Mouse (Mus musculus) cerebellum, postnatal 10 days (tissue): ENCODE measurements around the gene Apobec4.
A peak's percentile ranks its signal among the peaks of the same experiment; 100 is the strongest.
"Not testable (repeated sequence)": the region's sequence is repeated elsewhere in the genome, so short reads cannot be mapped to it uniquely, and the experiment has no call there.

Source experiments
- DNase-seq, 2 experiments: peaks; one replicate each; pipeline ENCODE4 v3.0.0; 2021; ENCODE audit warnings: mixed read lengths in 2 of 2

The Apobec4 gene

DNA sequence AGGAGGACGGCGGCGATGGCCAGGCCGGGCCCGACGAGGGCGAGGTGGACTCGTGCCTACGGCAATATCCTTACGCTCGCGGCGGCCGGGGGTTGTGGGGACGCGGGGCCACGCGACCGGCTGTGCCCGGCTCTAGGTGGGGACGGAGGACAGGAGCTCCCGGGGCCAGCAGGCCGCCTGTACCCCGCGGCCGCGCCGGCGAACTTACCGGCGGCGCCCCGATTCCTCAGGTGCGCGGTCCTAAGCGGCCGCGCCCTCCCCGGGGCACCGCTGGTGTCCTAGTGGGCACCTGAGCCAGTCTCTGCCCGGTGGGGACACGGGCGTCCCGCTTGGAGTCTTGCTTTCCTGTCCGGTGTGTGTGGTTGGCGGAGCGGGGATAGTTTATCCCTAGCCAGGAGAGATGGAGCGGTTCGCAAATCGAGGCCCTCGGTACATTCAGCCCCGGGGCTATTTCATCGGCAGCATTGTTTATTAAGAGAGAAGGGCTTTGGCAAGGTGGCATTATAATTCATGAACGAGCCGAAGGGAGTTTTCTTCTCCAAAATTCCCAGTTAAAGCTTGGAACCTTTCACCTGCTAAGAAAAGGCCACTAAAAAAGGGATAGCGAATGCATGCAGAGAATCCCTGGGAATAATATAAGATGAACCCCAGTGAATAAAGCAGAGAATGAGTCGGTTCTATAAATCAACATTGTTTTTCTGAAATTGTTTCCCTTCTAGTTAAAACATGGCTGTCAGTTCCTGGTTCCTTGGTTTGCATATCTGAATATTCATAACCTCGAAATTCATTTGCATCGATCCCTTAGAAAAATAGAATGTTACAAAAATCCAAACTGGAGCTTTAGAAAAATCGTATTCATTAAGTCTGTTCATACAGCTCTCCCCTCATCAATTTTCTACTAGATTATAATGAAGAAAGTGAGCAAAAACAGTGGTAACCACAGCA is 16.7 kb downstream of the Apobec4 start:
- peak in 1 of 2 experiments; percentile 67 for DNase-seq

- DNase-seq = peak; percentile 94
Observed at GRCm38 (mm10) chr1:152767749-152768488, 17.6 kb downstream of the Apobec4 start.

- no peak for DNase-seq
Observed at GRCm38 (mm10) chr1:152771016-152771415, 20.7 kb downstream of the Apobec4 start.

DNA sequence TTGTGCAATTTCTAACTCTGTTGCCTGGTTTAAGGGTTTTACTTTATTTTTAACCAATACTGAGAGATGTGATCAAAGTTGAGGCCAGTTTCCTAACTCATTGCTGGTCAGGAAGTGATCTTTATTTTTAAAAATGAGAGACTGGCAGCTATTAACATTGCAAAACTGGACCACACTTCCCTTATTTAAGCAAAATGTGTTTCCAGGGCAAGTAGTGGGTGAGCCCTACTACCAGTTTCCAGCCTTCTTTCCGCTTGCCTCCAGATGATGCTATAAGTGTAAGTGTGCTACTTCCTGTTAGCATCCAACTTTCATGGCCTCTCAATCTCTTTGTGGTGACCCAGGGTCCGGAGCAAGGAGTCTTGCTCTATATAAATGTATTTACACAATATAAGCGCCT is 24.2 kb downstream of the Apobec4 start:
- DNase-seq = not testable (repeated sequence)

DNA sequence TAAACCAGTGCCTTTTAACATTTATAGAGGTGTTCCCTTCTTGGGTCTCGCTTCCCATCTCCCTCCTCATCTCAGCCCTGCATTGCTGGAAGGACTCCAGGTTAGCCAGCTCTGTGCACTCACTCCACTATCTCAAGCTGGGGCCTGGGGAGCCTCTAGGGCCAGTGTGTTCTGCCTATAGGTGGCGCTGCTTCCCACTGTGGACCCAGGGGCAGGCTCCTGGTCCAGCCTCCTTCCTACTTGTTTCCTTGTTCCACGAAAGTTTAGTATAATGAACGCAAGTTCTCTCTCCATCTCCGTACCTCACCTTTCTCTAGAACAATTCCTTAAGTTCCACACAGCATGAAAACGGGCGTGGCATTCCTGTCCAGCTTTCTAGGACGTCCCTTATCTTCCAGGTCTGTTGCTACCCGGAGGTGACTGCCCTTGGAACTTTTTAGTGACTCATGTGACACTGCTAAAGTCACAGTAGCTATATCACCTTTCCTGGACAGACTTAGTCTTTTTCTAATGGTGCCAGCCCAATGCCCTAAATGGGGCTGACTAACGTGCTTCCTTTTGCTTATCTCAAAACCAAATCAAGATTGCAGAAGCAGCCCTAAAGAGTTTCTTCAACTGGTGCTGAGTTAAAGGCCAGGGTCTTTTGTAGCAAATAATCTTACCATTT is 28.9 kb downstream of the Apobec4 start:
- peak; percentile 75 to 79 for DNase-seq

- no peak for DNase-seq
Observed at GRCm38 (mm10) chr1:152784620-152785019, 34.3 kb downstream of the Apobec4 start.

GRCm38 (mm10) chr1:152785446-152785845 is 35.1 kb downstream of the Apobec4 start:
- DNase-seq = not testable (repeated sequence)

- no peak for DNase-seq
Observed at GRCm38 (mm10) chr1:152786953-152787352, 36.6 kb downstream of the Apobec4 start.

- no peak for DNase-seq
Observed at GRCm38 (mm10) chr1:152788121-152788660, 37.8 kb downstream of the Apobec4 start.

DNA sequence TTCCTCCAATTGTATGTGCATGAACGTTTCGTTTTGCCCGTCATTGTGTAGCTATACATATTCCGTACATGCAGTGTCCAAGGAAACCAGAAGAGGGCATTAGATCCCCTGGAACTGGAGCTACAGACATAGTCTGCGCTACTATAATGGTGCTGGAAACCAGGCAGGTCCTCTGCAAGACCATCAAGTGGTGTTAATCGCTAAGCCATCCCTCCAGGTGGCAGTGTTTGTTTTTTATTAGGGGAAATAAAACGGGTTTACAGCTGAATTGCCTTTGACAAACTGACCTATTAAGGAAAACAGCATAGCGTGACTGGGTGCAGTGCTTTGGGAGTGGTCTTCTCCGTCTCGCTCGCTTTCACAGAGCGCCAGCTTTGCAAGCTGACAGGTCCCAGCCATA is 39.9 kb downstream of the Apobec4 start:
- peak; percentile 56 to 59 for DNase-seq

DNA sequence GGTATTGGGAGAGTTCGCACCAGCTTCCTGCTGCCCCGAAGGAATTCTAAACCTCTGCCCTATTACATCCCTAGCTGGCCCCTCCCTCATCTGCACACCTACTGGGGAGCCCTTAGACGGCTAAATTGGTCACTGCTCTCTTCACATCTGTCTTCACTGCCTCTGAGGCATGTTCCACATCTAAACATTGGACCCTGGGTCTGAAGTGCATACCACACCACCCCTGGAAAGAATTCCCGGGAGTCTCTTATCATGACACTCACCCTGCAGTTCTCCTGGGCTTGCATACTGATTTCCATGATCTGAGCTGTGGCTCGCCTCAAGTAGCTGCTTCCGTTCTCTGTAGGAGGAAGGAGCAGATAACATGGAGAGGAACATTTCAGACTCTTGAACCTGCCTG is 40.5 kb downstream of the Apobec4 start:
- DNase-seq = no peak

DNA sequence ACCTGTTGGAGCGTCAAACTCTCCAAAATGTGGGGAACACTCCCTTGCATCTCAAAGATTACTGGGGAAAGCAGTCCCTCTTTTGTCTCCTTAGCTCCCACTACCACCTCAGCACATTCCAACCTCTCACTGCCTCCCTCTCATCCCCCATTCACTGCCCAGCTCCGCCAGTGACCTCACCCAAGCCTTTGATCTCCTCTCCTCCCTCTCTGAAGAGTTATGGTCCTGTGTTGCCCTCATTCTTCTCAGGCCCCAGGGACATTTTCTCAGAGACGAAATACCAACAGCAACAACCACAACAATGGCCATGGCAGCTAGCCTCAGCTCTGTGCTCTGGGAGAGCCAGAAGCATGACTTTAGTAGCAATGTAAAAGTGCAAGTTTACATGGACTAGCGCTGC is 40.9 kb downstream of the Apobec4 start:
- no peak for DNase-seq

DNA sequence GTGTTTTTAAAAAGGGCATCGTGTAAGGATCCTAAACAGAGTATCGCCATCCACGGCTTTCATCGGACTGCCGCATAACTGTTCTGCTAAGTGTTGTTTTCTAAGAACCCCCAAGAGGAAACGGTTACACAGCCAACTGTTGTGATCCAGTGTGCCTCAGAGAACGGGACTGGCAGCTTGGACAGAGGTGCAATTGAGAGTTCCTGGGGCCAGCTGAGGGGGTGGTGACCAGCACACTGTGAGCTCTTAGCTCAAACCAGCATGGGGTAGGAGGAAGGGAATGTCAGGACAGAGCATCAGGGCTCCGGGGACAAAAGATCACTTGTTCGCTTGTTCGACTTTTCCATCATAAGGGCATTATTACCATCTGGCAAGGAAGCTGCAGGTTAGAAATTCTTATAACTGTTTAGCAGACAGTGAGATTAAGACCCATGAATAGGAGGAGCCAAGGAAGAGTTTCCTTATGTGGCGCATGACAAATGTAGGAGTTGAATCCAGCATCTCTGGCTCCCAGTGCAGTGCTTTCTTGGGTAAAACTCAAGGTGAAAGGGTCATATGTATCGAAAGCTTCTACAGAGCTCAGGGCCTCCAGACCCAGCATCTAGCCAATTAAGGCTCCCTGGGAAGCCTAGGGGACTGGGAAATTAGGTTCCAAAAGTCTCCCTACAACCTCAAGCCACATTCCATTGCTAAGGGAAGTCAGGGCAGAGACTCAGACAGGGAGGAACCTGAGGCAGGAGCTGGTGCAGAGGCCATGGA is 42.6 kb downstream of the Apobec4 start:
- DNase-seq = peak; percentile 20 to 30

DNA sequence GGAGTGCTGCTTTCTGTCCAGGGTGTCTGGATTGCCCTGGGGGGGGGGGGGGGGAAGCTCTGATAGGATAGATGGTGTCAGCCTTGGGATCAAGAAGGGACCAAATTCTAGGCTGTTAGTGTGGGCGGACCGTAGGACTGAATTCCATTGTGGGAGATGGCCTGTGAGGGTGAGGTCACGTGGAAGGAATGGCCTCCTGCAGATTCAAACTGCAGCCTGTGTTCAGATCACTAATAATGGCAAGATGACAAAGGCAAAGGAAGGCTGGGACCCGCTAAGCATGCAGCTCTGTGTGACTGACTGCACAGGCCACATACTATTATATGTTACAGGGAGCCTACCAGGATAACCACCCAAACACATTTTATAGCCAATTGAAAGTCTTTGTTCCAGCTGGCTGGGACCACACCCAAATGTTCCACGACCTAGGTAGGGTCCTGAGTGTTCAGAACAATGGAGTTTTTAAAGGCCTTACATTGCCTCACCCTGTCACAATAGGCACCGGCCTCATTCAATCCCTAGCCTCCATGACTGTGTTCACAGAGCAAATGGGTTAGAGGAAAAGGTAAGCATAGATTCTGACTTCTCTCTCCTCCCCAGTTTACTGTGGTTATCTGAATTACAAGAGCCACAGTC is 43.3 kb downstream of the Apobec4 start:
- no peak for DNase-seq

DNA sequence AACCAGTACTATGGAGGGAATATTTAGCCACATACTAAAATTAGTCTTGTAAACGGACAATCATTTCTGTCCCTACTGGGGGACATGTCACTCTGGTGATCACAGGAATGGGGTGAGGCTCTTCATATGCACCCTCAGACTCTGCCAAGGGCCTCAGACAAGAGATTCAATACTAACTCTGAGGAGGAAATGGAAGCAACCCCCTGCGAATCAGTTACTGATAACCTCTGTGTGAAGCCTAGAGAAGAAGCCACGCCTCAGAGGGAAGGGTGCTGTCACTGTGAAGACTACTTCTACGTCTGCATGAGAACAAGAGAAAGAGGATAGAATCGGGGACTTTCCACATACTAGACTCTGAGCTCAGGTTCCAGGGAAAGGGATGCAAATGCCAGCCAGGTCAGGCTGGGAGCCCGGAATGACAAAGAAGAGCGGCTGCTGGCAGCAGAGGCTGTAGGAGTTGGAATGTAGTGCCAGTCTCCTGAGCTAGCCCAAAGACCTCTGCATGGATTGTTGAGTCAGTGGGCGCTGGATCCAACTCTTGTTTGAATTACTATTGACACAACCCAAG is 45.4 kb downstream of the Apobec4 start:
- DNase-seq = no peak

DNA sequence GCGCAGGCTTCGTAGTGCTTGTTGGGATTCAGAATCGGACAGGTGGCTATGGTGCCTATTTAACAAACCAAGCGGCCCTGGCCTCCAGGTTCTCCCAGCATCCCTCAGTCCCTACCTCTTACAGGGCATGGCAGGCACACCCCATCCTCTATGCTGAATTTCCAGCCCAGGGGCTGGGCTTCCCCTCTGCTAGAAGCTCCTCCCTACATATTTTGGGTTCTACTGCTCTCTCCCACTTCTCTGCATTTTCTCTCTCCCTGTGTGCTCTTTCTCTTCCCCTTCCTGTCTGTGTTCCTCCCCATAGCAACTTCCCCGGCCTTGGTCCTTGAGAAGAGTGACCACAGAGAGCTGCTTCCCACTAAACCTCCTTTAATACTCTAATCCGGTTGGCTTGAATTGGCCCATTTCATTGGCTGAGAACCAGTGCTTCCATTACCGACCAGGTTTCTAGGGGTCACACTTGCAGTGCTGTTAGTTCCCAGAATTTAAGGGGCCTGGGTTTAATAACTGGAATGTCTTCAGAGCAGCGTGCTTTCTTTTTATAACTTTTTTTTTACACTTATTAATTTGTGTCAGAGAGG is 46.4 kb downstream of the Apobec4 start:
- DNase-seq = no peak

- DNase-seq = no peak
Observed at GRCm38 (mm10) chr1:152798125-152798524, 47.8 kb downstream of the Apobec4 start.

GRCm38 (mm10) chr1:152799897-152800296 is 49.5 kb downstream of the Apobec4 start, which contains the start of gene Ncf2:
Ncf2 (plus strand) TSS chr1:152800194.
- DNase-seq = no peak

GRCm38 (mm10) chr1:152800633-152801176 is 50.4 kb downstream of the Apobec4 start:
- DNase-seq = no peak

DNA sequence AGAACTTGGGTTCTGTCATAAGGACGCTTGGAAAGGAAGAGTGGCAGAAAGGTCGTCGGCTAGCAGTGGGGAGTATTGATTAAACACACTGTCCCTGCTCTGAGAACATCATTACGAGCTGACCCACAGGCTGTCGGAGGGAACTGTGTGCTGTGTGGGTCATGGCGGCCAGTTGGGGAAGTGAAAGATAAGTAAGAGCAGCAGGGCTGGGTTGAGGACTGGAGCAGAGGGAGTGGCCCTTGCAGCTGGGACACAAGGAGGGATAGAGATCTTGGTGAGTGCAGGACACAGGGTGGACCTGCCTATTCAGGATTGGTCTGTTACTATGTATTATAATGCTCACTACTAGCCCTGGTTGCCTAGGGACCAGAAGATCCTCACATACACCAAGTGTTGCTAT is 54.6 kb downstream of the Apobec4 start:
- DNase-seq = no peak
